Mouse (Mus musculus) thymus, postnatal 14 days (tissue): Measurements from ENCODE around the gene Pgap3.

Experiments used
- DNase-seq: peaks from one replicate; pipeline ENCODE4 v3.0.0; 2021

Pgap3 gene

GRCm38 (mm10) chr11:98400161-98400726, at the start of gene Pgap3:
TSS of gene Pgap3 (minus strand) at chr11:98400490.
- DNase-seq, result peak; percentile 86

DNA sequence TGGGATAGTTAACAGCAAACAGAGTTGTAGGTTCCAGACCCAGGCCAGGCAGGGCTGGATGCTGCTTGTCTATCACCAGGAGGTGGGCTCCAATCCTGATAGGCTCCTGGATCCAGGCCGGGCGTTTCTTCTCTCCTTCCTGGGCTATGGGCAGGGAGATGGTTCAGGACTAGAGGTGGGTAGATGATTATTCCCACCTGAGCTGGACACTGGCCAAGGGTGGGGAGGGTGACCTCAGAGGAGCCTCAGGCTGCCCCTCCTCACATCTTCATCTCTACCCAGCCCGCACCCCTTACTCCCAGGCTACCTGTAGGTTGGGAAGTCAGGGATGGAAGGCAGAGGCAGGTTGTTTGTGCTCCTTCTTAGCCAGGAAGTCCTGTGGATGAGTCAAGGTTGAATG, 49.1 kb upstream of the Pgap3 start:
- no peak for DNase-seq

DNA sequence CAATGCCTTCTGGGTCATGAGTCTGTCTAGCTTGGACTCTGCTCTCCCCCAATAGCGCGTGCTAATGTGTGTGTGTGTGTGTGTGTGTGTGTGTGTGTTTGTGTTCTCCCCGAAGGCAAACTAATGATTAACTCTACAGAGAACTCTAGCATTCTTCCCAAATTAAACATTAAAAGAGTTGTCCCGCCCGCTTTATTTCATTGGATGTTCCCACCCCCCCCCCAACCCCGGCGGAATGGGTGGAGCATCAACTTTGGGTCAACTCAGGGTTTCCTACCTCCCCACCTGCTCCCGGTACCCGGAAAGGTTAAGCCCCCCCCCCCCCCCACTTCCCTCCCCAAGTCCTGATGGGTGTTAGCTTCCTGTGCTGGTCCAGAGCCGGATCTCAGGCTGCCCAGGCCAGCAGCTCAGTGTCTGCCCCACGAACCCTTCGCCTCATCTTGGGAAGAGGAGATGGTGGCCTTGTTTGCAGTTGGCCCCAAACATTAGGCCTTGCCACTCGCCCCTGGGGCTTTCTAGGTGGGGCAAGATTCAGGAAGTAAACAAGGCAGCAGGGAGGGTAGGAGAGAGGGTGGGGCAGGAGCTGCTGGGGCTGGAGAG, 48.0 kb upstream of the Pgap3 start:
- DNase-seq, result no peak

DNA sequence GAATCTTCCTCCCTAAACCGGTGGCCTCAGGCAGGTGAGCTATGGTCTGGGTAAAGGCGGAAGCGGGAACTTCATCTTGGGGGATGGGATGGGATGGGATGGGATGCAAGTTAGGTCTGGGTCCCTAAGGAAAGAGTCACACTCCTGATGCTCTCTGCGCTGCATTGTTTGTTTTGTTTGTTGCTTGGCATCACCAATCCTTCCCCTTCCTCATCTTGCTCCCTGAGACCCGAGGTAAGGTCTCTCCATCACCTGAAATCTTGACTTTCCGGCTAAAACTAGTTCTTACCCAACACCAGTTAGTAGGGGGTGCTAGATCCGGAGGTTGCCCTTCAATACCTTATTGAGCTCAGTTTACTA, 47.2 kb upstream of the Pgap3 start:
- DNase-seq, result no peak

GRCm38 (mm10) chr11:98446562-98447474, 46.5 kb upstream of the Pgap3 start:
- DNase-seq, result peak; percentile 27

GRCm38 (mm10) chr11:98446213-98446561, 45.9 kb upstream of the Pgap3 start, which contains the start of gene Grb7:
TSS of gene Grb7 (plus strand) at chr11:98446394.
- DNase-seq, result peak; percentile 25

DNA sequence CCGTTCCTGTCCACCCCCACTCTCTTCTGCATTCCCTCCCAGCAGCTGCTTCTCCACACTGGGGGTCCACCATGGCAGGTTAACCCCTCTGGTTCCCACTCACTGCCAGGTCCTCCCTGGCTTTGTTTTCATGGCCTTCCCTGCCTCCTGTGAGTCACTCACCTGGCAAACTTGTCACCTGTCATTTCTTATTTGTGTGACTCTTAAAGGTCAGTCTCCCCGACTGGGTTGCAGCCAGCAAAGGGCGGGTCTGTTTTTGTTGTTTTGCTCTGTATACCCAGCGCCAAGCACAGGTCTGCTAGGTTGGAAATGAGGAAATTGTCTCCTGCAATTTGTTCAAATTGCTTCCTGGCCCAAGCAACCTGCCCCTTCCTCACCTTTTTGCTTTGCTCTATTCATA, 45.4 kb upstream of the Pgap3 start:
- DNase-seq, result no peak

GRCm38 (mm10) chr11:98445238-98445637, 44.9 kb upstream of the Pgap3 start:
- DNase-seq, result no peak

- no peak for DNase-seq
Measured at GRCm38 (mm10) chr11:98443688-98444087, 43.4 kb upstream of the Pgap3 start.

DNA sequence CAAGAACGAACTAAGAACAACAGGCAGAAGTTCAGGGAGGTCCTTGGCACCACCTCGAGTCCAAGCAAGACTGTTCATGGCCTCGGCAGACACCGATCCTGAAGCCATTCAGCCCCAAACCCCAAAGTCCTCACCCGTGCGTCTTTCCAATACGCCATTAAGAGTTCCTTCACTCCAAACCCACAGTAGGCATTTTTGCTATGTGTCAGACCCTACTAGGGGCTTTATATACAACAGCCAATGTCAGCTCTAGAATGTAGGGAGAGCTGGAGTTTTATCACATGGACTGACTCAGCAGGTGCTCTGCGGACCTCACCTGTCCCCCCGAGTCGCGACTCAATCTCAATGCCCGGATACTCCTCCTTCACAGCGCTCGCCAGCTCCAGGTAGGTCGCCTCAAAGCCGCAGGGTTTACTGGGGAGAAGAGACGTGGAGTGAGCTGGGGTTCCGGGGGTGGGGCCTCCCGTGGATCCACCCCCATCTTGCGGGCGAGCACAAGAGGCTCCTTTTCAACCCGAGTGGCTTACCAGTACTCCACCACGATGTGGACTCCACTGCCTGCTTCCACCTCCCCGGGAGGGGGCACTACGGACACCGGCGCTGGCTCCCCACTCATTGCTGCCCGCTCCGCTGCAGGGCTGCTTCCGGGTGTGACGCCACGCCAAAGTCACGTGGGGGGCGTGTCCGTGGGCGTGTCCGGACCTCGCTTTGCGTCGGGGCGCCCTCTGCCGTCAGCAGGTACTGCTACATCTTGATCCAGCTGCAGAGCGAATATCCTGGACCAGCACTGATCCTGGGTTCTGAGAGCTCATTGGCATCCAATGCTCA, 38.3 kb upstream of the Pgap3 start, which contains the start of gene Mien1:
TSS of gene Mien1 (minus strand) at position 661 of the 828 bp plus-strand sequence.
- DNase-seq, result peak; percentile 96

DNA sequence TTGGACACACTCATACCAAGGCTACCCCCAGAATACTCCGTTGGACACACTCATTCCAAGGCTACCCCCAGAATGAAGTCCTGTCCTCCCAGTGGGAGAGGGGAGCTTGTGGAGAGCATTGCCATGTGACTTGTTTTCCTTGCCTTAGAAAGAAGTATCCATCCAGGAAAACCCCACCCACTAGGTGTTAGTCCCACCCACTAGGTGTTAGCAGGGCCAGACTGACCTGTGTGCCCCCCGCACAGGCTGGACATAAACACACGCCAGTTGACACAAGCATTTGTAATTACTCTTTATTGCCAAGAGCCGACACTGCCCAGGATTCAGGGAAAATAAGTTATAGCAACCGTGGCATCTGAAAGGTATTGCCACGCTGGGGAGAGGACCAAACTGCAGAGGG, 37.2 kb upstream of the Pgap3 start:
- DNase-seq, result no peak

DNA sequence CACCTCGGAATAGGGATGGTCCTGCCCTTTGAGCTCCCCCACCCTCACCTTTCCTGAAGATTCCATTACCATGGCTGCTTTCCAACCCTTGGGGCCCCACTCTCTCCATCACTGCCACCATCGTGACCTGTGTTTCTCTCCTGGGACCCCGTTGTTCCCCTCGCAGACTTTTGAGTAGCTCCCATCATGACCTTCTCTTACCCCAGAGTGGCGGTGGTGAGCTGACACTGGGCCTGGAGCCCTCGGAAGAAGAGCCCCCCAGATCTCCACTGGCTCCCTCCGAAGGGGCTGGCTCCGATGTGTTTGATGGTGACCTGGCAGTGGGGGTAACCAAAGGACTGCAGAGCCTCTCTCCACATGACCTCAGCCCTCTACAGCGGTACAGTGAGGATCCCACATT, 35.4 kb upstream of the Pgap3 start:
- no peak for DNase-seq

- no peak for DNase-seq
Measured at GRCm38 (mm10) chr11:98431743-98432502, 31.6 kb upstream of the Pgap3 start.

- DNase-seq, result no peak
Measured at GRCm38 (mm10) chr11:98428436-98428835, 28.1 kb upstream of the Pgap3 start.

DNA sequence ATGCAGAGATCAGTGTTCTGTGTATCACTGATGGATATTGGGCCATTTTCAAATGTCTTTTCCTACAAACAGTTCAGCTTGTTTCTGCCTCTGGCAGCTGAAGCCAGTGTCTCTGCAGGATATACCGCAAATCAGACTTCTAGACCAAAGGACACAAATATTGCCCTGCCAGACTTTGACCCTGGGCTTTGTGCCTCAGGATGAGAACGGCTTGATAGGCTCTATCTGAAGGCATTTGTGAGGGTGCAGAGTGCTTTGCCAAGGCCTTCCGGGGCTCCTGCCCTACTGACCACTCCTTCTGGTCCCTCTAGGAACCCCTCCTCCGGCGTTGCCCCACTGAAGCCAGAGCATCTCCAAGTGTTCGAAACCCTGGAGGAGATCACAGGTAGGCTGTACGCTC, 26.3 kb upstream of the Pgap3 start:
- DNase-seq, result no peak

DNA sequence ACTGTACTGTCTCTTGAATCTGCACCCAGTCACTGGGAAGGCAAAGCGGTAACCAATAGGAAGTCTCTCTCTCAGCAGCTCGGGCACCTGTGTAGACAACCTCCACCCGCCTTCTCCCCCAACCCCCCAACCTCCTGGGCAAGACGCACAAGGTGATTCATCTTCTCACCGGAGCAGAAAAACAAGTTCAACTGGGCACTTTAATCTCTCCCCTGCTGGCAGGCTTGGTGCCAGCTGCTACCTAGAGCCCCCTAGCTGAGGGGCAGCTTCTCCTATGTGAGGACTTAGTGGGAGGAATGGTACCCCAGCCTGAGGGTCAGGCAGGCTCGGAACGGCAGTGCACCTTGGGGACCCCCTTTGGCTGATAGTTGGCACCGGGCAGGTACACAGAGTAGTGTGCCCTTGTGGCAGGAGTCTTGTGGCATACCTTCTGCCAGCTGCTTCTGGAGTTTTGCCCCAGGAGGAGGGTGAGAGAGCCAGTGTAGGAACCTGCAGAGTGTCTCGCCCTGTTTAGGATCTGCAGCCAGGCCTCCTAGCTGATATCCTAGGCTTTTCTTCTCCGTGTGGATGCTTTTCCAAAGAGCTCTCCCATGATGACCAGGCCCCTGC, 18.8 kb upstream of the Pgap3 start:
- no peak for DNase-seq

DNA sequence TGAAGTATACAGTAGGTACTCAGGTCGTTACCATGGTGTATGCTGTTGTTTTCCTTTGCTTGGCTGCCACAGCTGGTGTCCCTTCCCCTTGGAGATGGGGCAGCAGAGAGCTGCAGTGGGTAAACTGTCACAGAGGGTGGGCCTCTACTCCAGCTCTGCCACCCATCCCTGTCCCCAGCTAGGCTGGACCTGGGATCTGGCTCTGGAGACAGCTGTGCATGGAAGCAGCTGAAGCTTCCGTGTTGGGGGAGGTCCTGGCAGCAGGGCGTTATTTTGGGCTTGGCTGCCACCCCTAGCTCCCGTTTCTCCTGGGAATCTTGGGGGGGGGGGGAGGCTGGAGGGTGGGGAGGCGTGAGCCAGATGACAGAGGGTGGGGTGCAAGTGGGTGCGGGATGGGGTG, 18.0 kb upstream of the Pgap3 start:
- DNase-seq, result no peak

- no peak for DNase-seq
Measured at GRCm38 (mm10) chr11:98417074-98417473, 16.8 kb upstream of the Pgap3 start.

GRCm38 (mm10) chr11:98414162-98414561, 13.9 kb upstream of the Pgap3 start:
- no peak for DNase-seq

DNA sequence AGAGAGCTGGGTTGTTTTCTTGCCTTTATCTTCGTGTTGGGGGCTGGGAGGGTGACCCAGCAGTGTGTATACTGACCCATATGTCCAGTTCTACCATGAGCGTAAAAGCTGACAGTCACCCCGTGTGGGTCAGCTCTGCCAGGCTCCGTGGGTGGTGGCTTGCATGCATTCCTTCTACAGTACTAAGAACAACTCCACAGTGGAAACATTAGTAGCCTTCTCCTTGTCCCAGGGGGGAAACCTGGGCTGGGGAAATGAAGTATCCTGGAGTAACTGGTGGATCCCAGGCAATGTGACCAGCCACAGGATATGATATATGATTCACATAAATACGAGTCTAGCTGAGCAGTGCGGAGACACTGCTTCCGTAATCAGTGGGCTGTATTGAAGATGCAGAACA, 13.4 kb upstream of the Pgap3 start:
- no peak for DNase-seq

DNA sequence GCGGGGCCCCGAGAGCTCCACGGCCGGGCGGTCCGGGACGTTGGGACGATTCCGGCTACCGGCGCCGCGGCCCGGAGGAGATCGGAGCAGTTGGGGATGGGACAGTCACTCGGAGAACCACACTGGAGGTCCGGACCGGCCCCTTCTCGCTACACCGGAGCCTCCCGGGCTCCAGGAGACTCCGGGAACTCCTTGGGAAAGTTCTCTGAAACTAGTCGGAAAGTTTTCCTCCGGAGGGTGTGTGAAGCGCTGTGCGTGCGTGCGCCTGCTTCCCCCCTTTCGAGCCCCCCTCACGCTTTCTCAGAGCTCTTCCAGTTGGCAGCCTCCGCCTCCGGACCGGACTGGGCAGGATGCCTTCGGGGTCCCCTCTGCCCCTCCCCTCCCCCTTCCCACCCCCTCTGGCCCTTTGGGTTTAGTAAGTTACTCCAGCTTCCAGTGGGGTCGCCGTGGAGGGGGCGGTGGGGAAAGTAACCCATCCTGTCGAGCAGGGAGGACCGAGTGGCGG, 12.6 kb upstream of the Pgap3 start:
- DNase-seq, result no peak
